ENCODE assay signal across 8 mouse cellular contexts in the genomic region with DNA sequence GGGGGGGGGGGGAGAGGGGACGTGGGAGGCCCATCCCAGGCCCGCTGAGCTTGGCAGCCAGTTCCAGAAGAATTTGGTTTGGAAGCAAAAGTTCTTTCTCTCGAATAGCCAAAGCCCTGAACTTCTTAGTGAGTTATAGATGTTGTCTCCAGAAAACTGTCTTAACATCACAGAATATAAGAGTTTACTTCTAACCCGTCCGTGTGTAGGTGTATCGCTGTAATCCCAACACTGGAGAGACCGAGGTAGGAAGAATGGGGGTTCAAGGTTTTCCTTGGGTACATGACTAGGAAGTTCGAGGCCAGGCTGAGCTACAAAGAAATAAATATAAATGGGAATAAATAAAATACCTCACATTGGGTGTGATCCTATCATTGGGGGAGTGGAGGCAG. TPM values are rescaled to one million over a fixed set of nuclear protein-coding genes. Genes with fewer than 3 reads are reported as not detected.
DNase-seq lines count a peak whose midpoint lies in the region; ATAC-seq lines count a peak whose summit lies in the region.
"Had no signal": no experiment of that assay in that cellular context is flagged by ENCODE, and none has a peak within 500 bp of the region (broad histone marks: within the 10 kb centered on the region; RNA-seq: fewer than 3 reads in every experiment).

No protein-coding gene starts in this region.

- DNase-seq in lung, adult 18-20 months: no peak
- no peak for DNase-seq in embryo, embryonic 11 days
- DNase-seq in adrenal gland, adult 2 months: no peak

- peak overlapping the region; percentile 43 for H3K4me2 ChIP-seq in lung, embryonic 15.5 days
- H3K4me2 ChIP-seq in forebrain, embryonic 15.5 days (replicated peaks): peak overlapping the region; percentile 60
- peak overlapping the region; percentile 56 for H3K4me2 ChIP-seq in limb, embryonic 15.5 days
- H3K4me2 ChIP-seq in stomach, embryonic 16.5 days (ENCODE audit: low read depth, low read length): peak overlapping the region; percentile 39

- no peaks in the 10 kb centered on the region for H3K36me3 ChIP-seq in lung, embryonic 15.5 days
- H3K36me3 ChIP-seq in forebrain, embryonic 15.5 days: no peaks in the 10 kb centered on the region
- peaks cover 4% of the 10 kb centered on the region; the same call in 1 of the 2 replicates for H3K36me3 ChIP-seq in limb, embryonic 15.5 days
- no peaks in the 10 kb centered on the region for H3K36me3 ChIP-seq in stomach, embryonic 16.5 days (ENCODE audit: control insufficient read depth, insufficient read depth, low read length)

- no peaks in the 10 kb centered on the region for H3K27me3 ChIP-seq in lung, embryonic 15.5 days
- no peaks in the 10 kb centered on the region for H3K27me3 ChIP-seq in forebrain, embryonic 15.5 days
- H3K27me3 ChIP-seq in limb, embryonic 15.5 days: no peaks in the 10 kb centered on the region
- H3K27me3 ChIP-seq in stomach, embryonic 16.5 days (ENCODE audit: control insufficient read depth, insufficient read depth, low read length): no peaks in the 10 kb centered on the region
- H3K27me3 ChIP-seq: Patski had no signal

- H3K27ac ChIP-seq in lung, embryonic 15.5 days: no peak overlapping the region
- H3K27ac ChIP-seq in forebrain, embryonic 15.5 days (replicated peaks): no peak overlapping the region
- H3K27ac ChIP-seq in limb, embryonic 15.5 days: no peak overlapping the region
- H3K27ac ChIP-seq in stomach, embryonic 16.5 days (ENCODE audit: low read length): no peak overlapping the region

- no peaks in the 10 kb centered on the region for H3K9me3 ChIP-seq in lung, embryonic 15.5 days
- no peaks in the 10 kb centered on the region for H3K9me3 ChIP-seq in forebrain, embryonic 15.5 days
- H3K9me3 ChIP-seq in limb, embryonic 15.5 days: no peaks in the 10 kb centered on the region
- H3K9me3 ChIP-seq in stomach, embryonic 16.5 days (replicated peaks; ENCODE audit: control insufficient read depth, low read length): no peaks in the 10 kb centered on the region

- H3K4me1 ChIP-seq in lung, embryonic 15.5 days: peaks cover 16% of the 10 kb centered on the region
- peaks cover 18% of the 10 kb centered on the region for H3K4me1 ChIP-seq in forebrain, embryonic 15.5 days
- H3K4me1 ChIP-seq in limb, embryonic 15.5 days: peaks cover 13% of the 10 kb centered on the region
- H3K4me1 ChIP-seq in stomach, embryonic 16.5 days (ENCODE audit: control insufficient read depth, insufficient read depth, low read length): peaks cover 12% of the 10 kb centered on the region

- H3K4me3 ChIP-seq in lung, embryonic 15.5 days: peak overlapping the region; percentile 98
- H3K4me3 ChIP-seq in forebrain, embryonic 15.5 days: peak overlapping the region; percentile 86
- peak overlapping the region; percentile 84 for H3K4me3 ChIP-seq in limb, embryonic 15.5 days
- H3K4me3 ChIP-seq in stomach, embryonic 16.5 days (replicated peaks; ENCODE audit: low read length): peak overlapping the region; percentile 62

- no peak for ATAC-seq in lung, embryonic 15.5 days (ENCODE audit: borderline replicate concordance, extremely low read depth, low FRiP score, low TSS enrichment)
- peak; percentile 39 for ATAC-seq in forebrain, embryonic 15.5 days (replicated peaks)
- 0 out of 2 replicates have a peak, but pooled peaks have one; percentile 10 for ATAC-seq in limb, embryonic 15.5 days (ENCODE audit: insufficient number of reproducible peaks, low FRiP score, low TSS enrichment, low read depth)
- peak; percentile 4; the same call in 1 of the 2 replicates for ATAC-seq in stomach, embryonic 16.5 days (ENCODE audit: insufficient read depth, low FRiP score)

- WGBS in lung, embryonic 15.5 days: 33% methylated on average over 8 of the region's 8 CpGs
- WGBS in forebrain, embryonic 15.5 days: 42% methylated on average over 8 of the region's 8 CpGs
- 44% methylated on average over 8 of the region's 8 CpGs for WGBS in limb, embryonic 15.5 days
- 46% methylated on average over 7 of the region's 8 CpGs for WGBS in stomach, embryonic 16.5 days

- H3K9ac ChIP-seq in lung, embryonic 15.5 days: no peak overlapping the region
- no peak overlapping the region for H3K9ac ChIP-seq in forebrain, embryonic 15.5 days (replicated peaks)
- H3K9ac ChIP-seq in limb, embryonic 15.5 days: no peak overlapping the region
- peak overlapping the region; percentile 87; the same call in 1 of the 2 replicates for H3K9ac ChIP-seq in stomach, embryonic 16.5 days (ENCODE audit: low read length)

RNA-seq across cellular contexts. Expression of a gene that starts 0.4 kb away (rescaled TPM):
- 48.1 and 52.1 TPM in 2 replicates for polyA plus RNA-seq in lung, embryonic 15.5 days (2015; fragmentation: Nextera tagmentation; extraction: Ambion mirVana)
- polyA plus RNA-seq in forebrain, embryonic 15.5 days (2015; fragmentation: Nextera tagmentation; extraction: Ambion mirVana): 68.7 and 70.2 TPM in 2 replicates
- 58.3 and 60.6 TPM in 2 replicates for polyA plus RNA-seq in limb, embryonic 15.5 days (2015; fragmentation: Nextera tagmentation; extraction: Ambion mirVana)
- 59.7 and 60.6 TPM in 2 replicates for polyA plus RNA-seq in stomach, embryonic 16.5 days (2015; fragmentation: Nextera tagmentation; extraction: Ambion mirVana)
- total RNA-seq in adrenal gland, adult 2 months (2021): 10 to 100 TPM; 67.6 to 81.4 TPM
- polyA plus RNA-seq in adrenal gland, adult 2 months (2012; rRNA removed): 8.0 and 9.2 TPM in 2 replicates

RNA-seq across cellular contexts. Expression of a gene that starts 17.3 kb away (rescaled TPM):
- polyA plus RNA-seq in lung, embryonic 15.5 days (2015; fragmentation: Nextera tagmentation; extraction: Ambion mirVana): 10.8 and 15.1 TPM in 2 replicates
- polyA plus RNA-seq in forebrain, embryonic 15.5 days (2015; fragmentation: Nextera tagmentation; extraction: Ambion mirVana): 14.6 and 20.4 TPM in 2 replicates
- polyA plus RNA-seq in limb, embryonic 15.5 days (2015; fragmentation: Nextera tagmentation; extraction: Ambion mirVana): 5.7 and 13.2 TPM in 2 replicates
- 10.0 and 25.9 TPM in 2 replicates for polyA plus RNA-seq in stomach, embryonic 16.5 days (2015; fragmentation: Nextera tagmentation; extraction: Ambion mirVana)
- total RNA-seq in adrenal gland, adult 2 months (2021): 10 to 100 TPM; 26.8 to 27.4 TPM
- polyA plus RNA-seq in adrenal gland, adult 2 months (2012; rRNA removed): 130 and 175 TPM in 2 replicates

RNA-seq across cellular contexts. Expression of a gene that starts 36.9 kb away (rescaled TPM):
- polyA plus RNA-seq in lung, embryonic 15.5 days (2015; fragmentation: Nextera tagmentation; extraction: Ambion mirVana): 204 and 215 TPM in 2 replicates
- polyA plus RNA-seq in forebrain, embryonic 15.5 days (2015; fragmentation: Nextera tagmentation; extraction: Ambion mirVana): 899 and 974 TPM in 2 replicates
- 178 and 209 TPM in 2 replicates for polyA plus RNA-seq in limb, embryonic 15.5 days (2015; fragmentation: Nextera tagmentation; extraction: Ambion mirVana)
- polyA plus RNA-seq in stomach, embryonic 16.5 days (2015; fragmentation: Nextera tagmentation; extraction: Ambion mirVana): 328 and 363 TPM in 2 replicates
- 10 to 100 TPM; 24.6 to 44.7 TPM for total RNA-seq in adrenal gland, adult 2 months (2021)
- polyA plus RNA-seq in adrenal gland, adult 2 months (2012; rRNA removed): 12.3 and 16.5 TPM in 2 replicates

Comparison
In these comparisons a context has a peak if more than half of its experiments do, and no peak if none do; other contexts are left out.
1. RNA of a gene that starts 36.9 kb away (polyA plus RNA-seq): 899 to 974 TPM in forebrain, embryonic 15.5 days, 328 to 363 TPM in stomach, embryonic 16.5 days, 178 to 209 TPM in limb, embryonic 15.5 days and 204 to 215 TPM in lung, embryonic 15.5 days; 12.3 to 16.5 TPM in adrenal gland, adult 2 months; every median in the first group is over 10 times any median in the second.
2. Peak in every context shown above with its lines, with median percentiles within 50 percentile points of each other: H3K4me2 ChIP-seq and H3K4me3 ChIP-seq.